Mouse (Mus musculus) liver, embryonic 11.5 days (tissue): ENCODE measurements around the gene Lhpp. TPM values are rescaled to one million over a fixed set of nuclear protein-coding genes. Genes with fewer than 3 reads are reported as not detected.
A peak's percentile ranks its signal among the peaks of the same experiment; 100 is the strongest.

Source experiments
- ATAC-seq: fragments of 200-750 bp; cut with Nextera tagmentation; replicated peaks from 2 replicates; pipeline ENCODE4 v1.8.0; 2017; ENCODE audit warnings: moderate number of reproducible peaks, mild to moderate bottlenecking, moderate TSS enrichment, moderate library complexity; ENCODE audit not compliant: low FRiP score
- DNase-seq: peaks from one replicate; pipeline ENCODE4 v3.0.0-alpha.2; 2017; ENCODE audit warnings: low spot score
- H3K27ac ChIP-seq: fragments of 300-500 bp; sonication (generic); 2 replicates; pipeline ENCODE4 v1.5.1; 2014; ENCODE audit warnings: mild to moderate bottlenecking, low read depth, low read length, control low read depth
- H3K27me3 ChIP-seq: fragments of 300-500 bp; sonication (generic); replicated peaks from 2 replicates; pipeline ENCODE4 v1.6.1; 2014; ENCODE audit warnings: low read length, mixed read lengths; ENCODE audit not compliant: control insufficient read depth, insufficient read depth
- H3K36me3 ChIP-seq: fragments of 300-500 bp; sonication (generic); 2 replicates; pipeline ENCODE4 v1.6.1; 2014; ENCODE audit warnings: mild to moderate bottlenecking, low read length, moderate library complexity, mixed read lengths; ENCODE audit not compliant: control insufficient read depth, insufficient read depth
- H3K4me1 ChIP-seq: fragments of 300-500 bp; sonication (generic); replicated peaks from 2 replicates; pipeline ENCODE4 v1.6.1; 2014; ENCODE audit warnings: low read length, mixed read lengths; ENCODE audit not compliant: control insufficient read depth, insufficient read depth
- H3K4me2 ChIP-seq: fragments of 300-500 bp; sonication (generic); 2 replicates; pipeline ENCODE4 v1.6.1; 2014; ENCODE audit warnings: mild to moderate bottlenecking, control low read depth, moderate library complexity
- H3K4me3 ChIP-seq: fragments of 300-500 bp; sonication (generic); 2 replicates; pipeline ENCODE4 v1.5.1; 2014; ENCODE audit warnings: low read depth, low read length, control low read depth
- H3K9ac ChIP-seq: fragments of 300-500 bp; sonication (generic); 2 replicates; pipeline ENCODE4 v1.6.1; 2014; ENCODE audit warnings: low read depth, low read length, control low read depth
- H3K9me3 ChIP-seq: fragments of 300-500 bp; sonication (generic); 2 replicates; pipeline ENCODE4 v1.6.1; 2016; ENCODE audit warnings: low read length, inconsistent platforms, mixed read lengths; ENCODE audit not compliant: control insufficient read depth
- WGBS: fragments of 180-500 bp; shearing (Covaris S2); extraction: QIAGEN DNeasy Blood & Tissue Kit; methylation state at CpG from one replicate; pipeline ENCODE4 v1.1.7; 2014; 5-methylcytosine and 5-hydroxymethylcytosine counted together
- polyA plus RNA-seq: library from polyadenylated mRNA; unstranded; fragments of >200 nt; fragmentation: Nextera tagmentation; extraction: Ambion mirVana; gene quantifications from 2 replicates; pipeline ENCODE4 v1.2.1, GENCODE M21; 2014

Gene Lhpp
- 15.8 TPM in 2 replicates for polyA plus RNA-seq

GRCm38 (mm10) chr7:132610468-132611318 lies at the start of gene Lhpp:
Gene Lhpp (plus strand): TSS chr7:132610638.
- peak within 1 kb of the TSS; percentile 73 for H3K4me2 ChIP-seq
- peak; percentile 87 for DNase-seq

GRCm38 (mm10) chr7:132565831-132566230 lies 44.6 kb upstream of the Lhpp start:
- Histone ChIP-seq H3K4me3 (no peak overlapping the region), H3K9me3 (no peaks in the 10 kb centered on the region), H3K36me3 (peaks cover 36% of the 10 kb centered on the region), H3K4me2 (no peak overlapping the region), H3K9ac (no peak overlapping the region), H3K27ac (no peak overlapping the region), H3K27me3 (no peaks in the 10 kb centered on the region), H3K4me1 (peaks cover 12% of the 10 kb centered on the region)
- WGBS: 73% methylated on average over 1 of the region's 1 CpGs
- ATAC-seq (no peak), DNase-seq (no peak)

More at GRCm38 (mm10) chr7:132610468-132611318, at the start of gene Lhpp:
- Histone ChIP-seq H3K36me3 (no peaks in the 10 kb centered on the region; the same call in 1 of the 2 replicates), H3K9ac (peak within 1 kb of the TSS; percentile 65), H3K4me1 (peaks cover 9% of the 10 kb centered on the region), H3K27ac (no peak within 1 kb of the TSS), H3K9me3 (no peaks in the 10 kb centered on the region), H3K4me3 (peak within 1 kb of the TSS; percentile 66), H3K27me3 (peaks cover 7% of the 10 kb centered on the region; the same call in 1 of the 2 replicates)
- 6% methylated on average over 44 of the region's 44 CpGs for WGBS
- peak; percentile 92 for ATAC-seq

GRCm38 (mm10) chr7:132568817-132569216 lies 41.6 kb upstream of the Lhpp start:
- H3K27ac ChIP-seq: no peak overlapping the region
- 88% methylated on average over 6 of the region's 6 CpGs for WGBS
- ATAC-seq (no peak), DNase-seq (no peak)
- peaks cover 22% of the 10 kb centered on the region for H3K4me1 ChIP-seq
- H3K4me2 ChIP-seq: no peak overlapping the region
- peaks cover 13% of the 10 kb centered on the region for H3K36me3 ChIP-seq
- no peak overlapping the region for H3K4me3 ChIP-seq
- no peaks in the 10 kb centered on the region for H3K27me3 ChIP-seq
- H3K9me3 ChIP-seq: no peaks in the 10 kb centered on the region
- no peak overlapping the region for H3K9ac ChIP-seq

GRCm38 (mm10) chr7:132570071-132570470 lies 40.4 kb upstream of the Lhpp start:
- DNase-seq (no peak), ATAC-seq (peak; percentile 92)
- no peak overlapping the region for H3K4me3 ChIP-seq
- no peaks in the 10 kb centered on the region for H3K27me3 ChIP-seq
- 0 out of 2 replicates have a peak overlapping the region, but pooled peaks have one; percentile 12 for H3K9ac ChIP-seq
- H3K4me1 ChIP-seq: peaks cover 25% of the 10 kb centered on the region
- H3K27ac ChIP-seq: peak overlapping the region; percentile 55; the same call in 1 of the 2 replicates
- peak overlapping the region; percentile 26 for H3K4me2 ChIP-seq
- no peaks in the 10 kb centered on the region for H3K9me3 ChIP-seq
- WGBS: 60% methylated on average over 5 of the region's 5 CpGs
- H3K36me3 ChIP-seq: peaks cover 12% of the 10 kb centered on the region

- 88% methylated on average over 8 of the region's 8 CpGs for WGBS
- ATAC-seq (no peak), DNase-seq (no peak)
- Histone ChIP-seq H3K36me3 (peaks cover 9% of the 10 kb centered on the region), H3K4me2 (no peak overlapping the region), H3K27me3 (no peaks in the 10 kb centered on the region), H3K4me1 (peaks cover 28% of the 10 kb centered on the region), H3K9ac (no peak overlapping the region), H3K27ac (no peak overlapping the region), H3K4me3 (no peak overlapping the region), H3K9me3 (no peaks in the 10 kb centered on the region)
Measured at GRCm38 (mm10) chr7:132571481-132571880, 39.0 kb upstream of the Lhpp start.

GRCm38 (mm10) chr7:132572738-132573137 lies 37.7 kb upstream of the Lhpp start:
- no peak overlapping the region for H3K27ac ChIP-seq
- no peak for ATAC-seq
- no peak for DNase-seq
- H3K36me3 ChIP-seq: peaks cover 4% of the 10 kb centered on the region; the same call in 1 of the 2 replicates
- peak overlapping the region; percentile 38 for H3K4me2 ChIP-seq
- no peak overlapping the region for H3K4me3 ChIP-seq
- H3K9ac ChIP-seq: no peak overlapping the region
- no peaks in the 10 kb centered on the region for H3K9me3 ChIP-seq
- 61% methylated on average over 3 of the region's 3 CpGs for WGBS
- no peaks in the 10 kb centered on the region for H3K27me3 ChIP-seq
- peaks cover 28% of the 10 kb centered on the region for H3K4me1 ChIP-seq

- Histone ChIP-seq H3K36me3 (peaks cover 4% of the 10 kb centered on the region; the same call in 1 of the 2 replicates), H3K4me3 (no peak overlapping the region), H3K4me2 (peak overlapping the region; percentile 38), H3K9ac (peak overlapping the region; percentile 11; the same call in 1 of the 2 replicates), H3K27me3 (no peaks in the 10 kb centered on the region), H3K27ac (0 out of 2 replicates have a peak overlapping the region, but pooled peaks have one; percentile 1), H3K4me1 (peaks cover 28% of the 10 kb centered on the region), H3K9me3 (no peaks in the 10 kb centered on the region)
- ATAC-seq: no peak
- DNase-seq: no peak
- 85% methylated on average over 6 of the region's 6 CpGs for WGBS
Measured at GRCm38 (mm10) chr7:132573205-132573604, 37.2 kb upstream of the Lhpp start.

GRCm38 (mm10) chr7:132574646-132575045 lies 35.8 kb upstream of the Lhpp start:
- Histone ChIP-seq H3K4me1 (peaks cover 27% of the 10 kb centered on the region), H3K36me3 (no peaks in the 10 kb centered on the region), H3K4me3 (no peak overlapping the region), H3K9ac (no peak overlapping the region), H3K27ac (no peak overlapping the region), H3K9me3 (no peaks in the 10 kb centered on the region), H3K27me3 (no peaks in the 10 kb centered on the region), H3K4me2 (peak overlapping the region; percentile 16)
- ATAC-seq (no peak), DNase-seq (no peak)
- 70% methylated on average over 5 of the region's 5 CpGs for WGBS
